Mouse (Mus musculus): ENCODE data around the gene Ifna12.

DNA sequence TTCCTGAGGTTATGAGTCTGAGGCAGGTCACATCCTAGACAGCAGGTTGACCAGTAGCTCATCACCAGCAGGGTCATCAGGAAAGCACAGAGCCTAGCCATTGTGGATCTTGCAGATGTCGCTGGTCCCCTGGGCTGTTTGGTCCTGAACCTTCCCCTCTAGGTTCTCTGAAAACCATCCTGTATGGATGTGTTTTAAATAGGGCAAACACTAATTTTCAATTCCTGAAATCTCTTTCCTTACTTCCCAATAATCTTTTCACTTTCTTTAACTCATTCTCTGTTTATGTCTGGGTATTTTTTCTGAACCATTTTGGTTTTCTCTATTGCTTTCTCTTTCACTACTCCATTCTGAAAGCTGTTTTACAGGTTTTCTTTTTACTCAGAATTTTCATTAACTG, 31.5 kb downstream of the Ifna12 start, which contains the start of gene Ifna14:
- TF ChIP-seq CTCF (IDR thresholded peaks at IDR 0.05; ENCODE audit: control insufficient read depth, insufficient read depth, insufficient read length) (no peak), USF1 (IDR thresholded peaks at IDR 0.05; ENCODE audit: low read depth) (no peak), MAX (IDR thresholded peaks at IDR 0.05) (no peak), MYOG (IDR thresholded peaks at IDR 0.05; ENCODE audit: control insufficient read depth, extremely low read depth, insufficient read length) (no peak), MYOD1 (IDR thresholded peaks at IDR 0.05; ENCODE audit: control insufficient read depth, insufficient read length, low read depth) (no peak)

All from C2C12 (cell line).